Comparison of ENCODE assay signal across 7 mouse cellular contexts in genomic region chr15:42207187-42207846, GRCm38 (mm10).
DNase-seq lines count a peak whose midpoint lies in the region; TF ChIP-seq lines count a peak whose summit lies in the region.

No protein-coding gene starts in this region.

- no peak overlapping the region for H3K4me3 ChIP-seq in layer of hippocampus, adult 2 months

- TF ChIP-seq CTCF in layer of hippocampus, adult 2 months (conservative IDR thresholded peaks at IDR 0.05), result peak; percentile 73

- DNase-seq in layer of hippocampus, adult 2 months (ENCODE audit: low spot score in 2 of 2), result peak in 1 of 2 experiments; percentile 4
- DNase-seq in layer of hippocampus, adult 9-11 months, result no peak
- peak; percentile 38 for DNase-seq in brain, adult 2 months (ENCODE audit: low read depth, low spot score)
- DNase-seq in embryo, embryonic 11.5 days (ENCODE audit: low read depth, low spot score), result peak; percentile 19
- DNase-seq in layer of hippocampus, adult 9-10 months (ENCODE audit: low spot score), result peak; percentile 3
- DNase-seq in skeletal muscle tissue, adult 2 months (ENCODE audit: low read depth, low spot score), result peak; percentile 11
- no peak for DNase-seq in adrenal gland, adult 8-10 months

- no peak overlapping the region for H3K27ac ChIP-seq in layer of hippocampus, adult 2 months

Comparison
In these comparisons a context has a peak if more than half of its experiments do, and no peak if none do; other contexts are left out.
1. DNase-seq: peak in brain, adult 2 months (single experiment), embryo, embryonic 11.5 days (single experiment), layer of hippocampus, adult 9-10 months (single experiment) and skeletal muscle tissue, adult 2 months (single experiment); none in layer of hippocampus, adult 9-11 months (single experiment) and adrenal gland, adult 8-10 months (single experiment).